Mouse (Mus musculus): ENCODE data around the gene Dnajc11. TPM values are rescaled to one million over a fixed set of nuclear protein-coding genes. Genes with fewer than 3 reads are reported as not detected.

Dnajc11 gene
- polyA plus RNA-seq (2012; rRNA removed) = 60.8 and 69.6 TPM in 2 replicates

- peak; percentile 67 for DNase-seq (ENCODE audit: low read depth, low spot score)
- under 1% methylated on average over 82 of the region's 83 CpGs for WGBS
These were observed at the start of gene Dnajc11 for GRCm38 (mm10) chr4:151933505-151934214. Gene Dnajc11 (plus strand): TSS chr4:151933691.

- WGBS = 59% methylated on average over 6 of the region's 6 CpGs
- no peak for DNase-seq (ENCODE audit: low read depth, low spot score)
These were observed 40.2 kb upstream of the Dnajc11 start for GRCm38 (mm10) chr4:151893241-151893640.

- DNase-seq (ENCODE audit: low read depth, low spot score) = no peak
- WGBS = 87% methylated on average over 12 of the region's 12 CpGs
These were observed 38.6 kb upstream of the Dnajc11 start for GRCm38 (mm10) chr4:151894926-151895325.

GRCm38 (mm10) chr4:151895624-151896023 is 37.9 kb upstream of the Dnajc11 start:
- DNase-seq (ENCODE audit: low read depth, low spot score) = no peak
- 89% methylated on average over 7 of the region's 7 CpGs for WGBS

- no peak for DNase-seq (ENCODE audit: low read depth, low spot score)
- 82% methylated on average over 9 of the region's 9 CpGs for WGBS
These were observed 36.3 kb upstream of the Dnajc11 start for GRCm38 (mm10) chr4:151897069-151897617.

- DNase-seq (ENCODE audit: low read depth, low spot score) = no peak
- 65% methylated on average over 13 of the region's 13 CpGs for WGBS
These were observed 34.8 kb upstream of the Dnajc11 start for GRCm38 (mm10) chr4:151898600-151899245.

- 73% methylated on average over 11 of the region's 11 CpGs for WGBS
- no peak for DNase-seq (ENCODE audit: low read depth, low spot score)
These were observed 33.6 kb upstream of the Dnajc11 start for GRCm38 (mm10) chr4:151899707-151900384.

GRCm38 (mm10) chr4:151900735-151901134 is 32.8 kb upstream of the Dnajc11 start:
- 70% methylated on average over 6 of the region's 6 CpGs for WGBS

GRCm38 (mm10) chr4:151901422-151901821 is 32.1 kb upstream of the Dnajc11 start:
- 63% methylated on average over 11 of the region's 11 CpGs for WGBS
- DNase-seq (ENCODE audit: low read depth, low spot score) = no peak

More at GRCm38 (mm10) chr4:151900735-151901134, 32.8 kb upstream of the Dnajc11 start:
- no peak for DNase-seq (ENCODE audit: low read depth, low spot score)

GRCm38 (mm10) chr4:151902046-151902688 is 31.3 kb upstream of the Dnajc11 start:
- WGBS = 76% methylated on average over 17 of the region's 17 CpGs

GRCm38 (mm10) chr4:151902689-151903241 is 30.7 kb upstream of the Dnajc11 start:
- DNase-seq (ENCODE audit: low read depth, low spot score) = peak; percentile 21
- 13% methylated on average over 14 of the region's 14 CpGs for WGBS

More at GRCm38 (mm10) chr4:151902046-151902688, 31.3 kb upstream of the Dnajc11 start:
- no peak for DNase-seq (ENCODE audit: low read depth, low spot score)

- WGBS = 20% methylated on average over 11 of the region's 11 CpGs
- peak; percentile 47 for DNase-seq (ENCODE audit: low read depth, low spot score)
These were observed 29.4 kb upstream of the Dnajc11 start for GRCm38 (mm10) chr4:151904098-151904497.

- DNase-seq (ENCODE audit: low read depth, low spot score) = no peak
- 87% methylated on average over 4 of the region's 4 CpGs for WGBS
These were observed 27.9 kb upstream of the Dnajc11 start for GRCm38 (mm10) chr4:151905621-151906020.

- no peak for DNase-seq (ENCODE audit: low read depth, low spot score)
- 78% methylated on average over 26 of the region's 26 CpGs for WGBS
These were observed 25.7 kb upstream of the Dnajc11 start for GRCm38 (mm10) chr4:151907577-151908343.

- no peak for DNase-seq (ENCODE audit: low read depth, low spot score)
- WGBS = 63% methylated on average over 8 of the region's 8 CpGs
These were observed 24.7 kb upstream of the Dnajc11 start for GRCm38 (mm10) chr4:151908809-151909208.

- WGBS = 83% methylated on average over 11 of the region's 11 CpGs
- DNase-seq (ENCODE audit: low read depth, low spot score) = no peak
These were observed 17.2 kb upstream of the Dnajc11 start for GRCm38 (mm10) chr4:151916271-151916670.

- 73% methylated on average over 20 of the region's 20 CpGs for WGBS
- DNase-seq (ENCODE audit: low read depth, low spot score) = no peak
These were observed 14.2 kb upstream of the Dnajc11 start for GRCm38 (mm10) chr4:151919135-151919840.

Measured in large intestine, adult 2 months (tissue).